Mouse (Mus musculus): ENCODE measurements at regions not wholly inside any gene's neighbourhood (a gene's known extent, or its start where the extent isn't known, plus 50 kb on each side); places are given as distances from the start of the nearest gene placed in this dataset.
A peak's percentile ranks its signal among the peaks of the same experiment; 100 is the strongest.

DNA sequence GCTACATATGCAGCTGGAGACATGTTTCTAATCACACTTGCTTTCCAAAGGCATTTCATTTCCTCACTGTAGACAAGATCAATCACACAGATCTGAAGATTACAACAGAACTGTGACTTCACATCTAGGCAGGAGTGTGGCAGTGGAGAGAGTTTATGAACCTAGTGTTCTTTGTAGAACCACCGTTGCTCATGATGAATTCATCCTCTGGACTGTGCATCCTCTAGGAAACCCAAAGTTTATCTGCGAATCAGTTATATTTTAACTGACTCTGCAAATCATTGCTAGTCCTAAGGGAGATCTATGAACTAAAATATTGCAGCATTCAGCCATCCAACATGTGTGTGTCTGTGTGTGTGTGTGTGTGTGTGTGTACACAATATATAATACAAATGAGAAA is 165.4 kb downstream of the Trib2 start:
- WGBS, result 91% methylated on average over 2 of the region's 2 CpGs
- Histone ChIP-seq H3K4me3 (no peak overlapping the region), H3K4me1 (no peaks in the 10 kb centered on the region), H3K27me3 (no peaks in the 10 kb centered on the region), H3K4me2 (replicated peaks) (no peak overlapping the region), H3K9me3 (no peaks in the 10 kb centered on the region), H3K9ac (replicated peaks) (no peak overlapping the region), H3K36me3 (no peaks in the 10 kb centered on the region), H3K27ac (replicated peaks) (no peak overlapping the region)
- ATAC-seq (ENCODE audit: low FRiP score, low read depth), result no peak

- WGBS, result 83% methylated on average over 4 of the region's 4 CpGs
- Histone ChIP-seq H3K4me2 (replicated peaks) (no peak overlapping the region), H3K36me3 (no peaks in the 10 kb centered on the region), H3K27ac (replicated peaks) (no peak overlapping the region), H3K9ac (replicated peaks) (no peak overlapping the region), H3K4me3 (no peak overlapping the region), H3K27me3 (no peaks in the 10 kb centered on the region), H3K4me1 (no peaks in the 10 kb centered on the region), H3K9me3 (no peaks in the 10 kb centered on the region)
- no peak for ATAC-seq (ENCODE audit: low FRiP score, low read depth)
Measured at GRCm38 (mm10) chr12:15649906-15650305, 166.8 kb downstream of the Trib2 start.

DNA sequence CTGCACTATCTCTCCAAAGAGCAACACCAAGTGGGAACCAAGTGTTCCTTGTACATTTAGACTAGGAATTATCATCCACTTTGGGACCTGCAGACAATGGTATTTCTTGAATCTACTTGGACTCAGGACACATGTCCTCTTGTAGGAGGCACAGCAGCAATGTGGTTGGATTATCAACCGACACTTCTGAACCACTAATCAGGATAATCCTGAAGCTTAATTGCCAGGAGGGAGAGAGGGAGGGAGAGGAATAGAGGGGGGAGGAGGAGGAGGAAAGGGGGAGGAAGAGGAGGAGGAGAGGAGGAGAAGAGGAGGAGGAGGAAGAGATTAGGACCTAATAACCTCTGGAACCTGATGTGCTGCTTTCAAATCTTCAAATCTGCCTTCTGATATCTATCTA is 167.5 kb downstream of the Trib2 start:
- peaks cover 2% of the 10 kb centered on the region; the same call in 1 of the 2 replicates for H3K4me1 ChIP-seq
- H3K27ac ChIP-seq (replicated peaks), result no peak overlapping the region
- no peaks in the 10 kb centered on the region for H3K36me3 ChIP-seq
- no peaks in the 10 kb centered on the region for H3K27me3 ChIP-seq
- no peak overlapping the region for H3K9ac ChIP-seq (replicated peaks)
- no peak for ATAC-seq (ENCODE audit: low FRiP score, low read depth)
- no peaks in the 10 kb centered on the region for H3K9me3 ChIP-seq
- WGBS, result 5% methylated on average over 1 of the region's 1 CpGs
- H3K4me2 ChIP-seq (replicated peaks), result no peak overlapping the region
- no peak overlapping the region for H3K4me3 ChIP-seq

- H3K27ac ChIP-seq (replicated peaks), result no peak overlapping the region
- 65% methylated on average over 9 of the region's 9 CpGs for WGBS
- peak; percentile 41; the same call in 1 of the 2 replicates for ATAC-seq (ENCODE audit: low FRiP score, low read depth)
Measured at GRCm38 (mm10) chr12:15644074-15644672, 172.5 kb downstream of the Trib2 start.

GRCm38 (mm10) chr12:15643669-15644068 is 173.1 kb downstream of the Trib2 start:
- no peak overlapping the region for H3K9ac ChIP-seq (replicated peaks)
- ATAC-seq (ENCODE audit: low FRiP score, low read depth), result no peak
- peaks cover 8% of the 10 kb centered on the region; the same call in 1 of the 2 replicates for H3K4me1 ChIP-seq
- no peaks in the 10 kb centered on the region for H3K9me3 ChIP-seq
- H3K27ac ChIP-seq (replicated peaks), result no peak overlapping the region
- no peaks in the 10 kb centered on the region for H3K27me3 ChIP-seq
- WGBS, result 68% methylated on average over 3 of the region's 3 CpGs
- H3K36me3 ChIP-seq, result no peaks in the 10 kb centered on the region
- no peak overlapping the region for H3K4me2 ChIP-seq (replicated peaks)
- no peak overlapping the region for H3K4me3 ChIP-seq

More at GRCm38 (mm10) chr12:15644074-15644672, 172.5 kb downstream of the Trib2 start:
- no peak overlapping the region for H3K4me2 ChIP-seq (replicated peaks)
- no peak overlapping the region for H3K4me3 ChIP-seq
- H3K36me3 ChIP-seq, result no peaks in the 10 kb centered on the region
- H3K9me3 ChIP-seq, result no peaks in the 10 kb centered on the region
- no peaks in the 10 kb centered on the region for H3K27me3 ChIP-seq
- H3K4me1 ChIP-seq, result peaks cover 8% of the 10 kb centered on the region; the same call in 1 of the 2 replicates
- no peak overlapping the region for H3K9ac ChIP-seq (replicated peaks)

- H3K9me3 ChIP-seq, result no peaks in the 10 kb centered on the region
- peaks cover 8% of the 10 kb centered on the region; the same call in 1 of the 2 replicates for H3K4me1 ChIP-seq
- no peak overlapping the region for H3K4me2 ChIP-seq (replicated peaks)
- no peaks in the 10 kb centered on the region for H3K27me3 ChIP-seq
- ATAC-seq (ENCODE audit: low FRiP score, low read depth), result no peak
- H3K9ac ChIP-seq (replicated peaks), result no peak overlapping the region
- no peaks in the 10 kb centered on the region for H3K36me3 ChIP-seq
- WGBS, result 69% methylated on average over 5 of the region's 5 CpGs
- no peak overlapping the region for H3K27ac ChIP-seq (replicated peaks)
- no peak overlapping the region for H3K4me3 ChIP-seq
Measured at GRCm38 (mm10) chr12:15640320-15640719, 176.4 kb downstream of the Trib2 start.

- 78% methylated on average over 3 of the region's 3 CpGs for WGBS
- no peaks in the 10 kb centered on the region for H3K9me3 ChIP-seq
- no peak overlapping the region for H3K4me3 ChIP-seq
- H3K4me2 ChIP-seq (replicated peaks), result no peak overlapping the region
- H3K4me1 ChIP-seq, result no peaks in the 10 kb centered on the region
- ATAC-seq (ENCODE audit: low FRiP score, low read depth), result no peak
- H3K36me3 ChIP-seq, result no peaks in the 10 kb centered on the region
- no peaks in the 10 kb centered on the region for H3K27me3 ChIP-seq
- no peak overlapping the region for H3K9ac ChIP-seq (replicated peaks)
- H3K27ac ChIP-seq (replicated peaks), result no peak overlapping the region
Measured at GRCm38 (mm10) chr12:15629971-15630370, 186.8 kb downstream of the Trib2 start.

- no peak overlapping the region for H3K9ac ChIP-seq (replicated peaks)
- H3K36me3 ChIP-seq, result no peaks in the 10 kb centered on the region
- 94% methylated on average over 2 of the region's 2 CpGs for WGBS
- no peak overlapping the region for H3K4me3 ChIP-seq
- H3K27ac ChIP-seq (replicated peaks), result no peak overlapping the region
- H3K27me3 ChIP-seq, result no peaks in the 10 kb centered on the region
- H3K4me1 ChIP-seq, result 0 out of 2 replicates have a peak, but pooled peaks cover 3% of the 10 kb centered on the region
- H3K4me2 ChIP-seq (replicated peaks), result no peak overlapping the region
- no peak for ATAC-seq (ENCODE audit: low FRiP score, low read depth)
- no peaks in the 10 kb centered on the region for H3K9me3 ChIP-seq
Measured at GRCm38 (mm10) chr12:15619521-15619920, 197.2 kb downstream of the Trib2 start.

DNA sequence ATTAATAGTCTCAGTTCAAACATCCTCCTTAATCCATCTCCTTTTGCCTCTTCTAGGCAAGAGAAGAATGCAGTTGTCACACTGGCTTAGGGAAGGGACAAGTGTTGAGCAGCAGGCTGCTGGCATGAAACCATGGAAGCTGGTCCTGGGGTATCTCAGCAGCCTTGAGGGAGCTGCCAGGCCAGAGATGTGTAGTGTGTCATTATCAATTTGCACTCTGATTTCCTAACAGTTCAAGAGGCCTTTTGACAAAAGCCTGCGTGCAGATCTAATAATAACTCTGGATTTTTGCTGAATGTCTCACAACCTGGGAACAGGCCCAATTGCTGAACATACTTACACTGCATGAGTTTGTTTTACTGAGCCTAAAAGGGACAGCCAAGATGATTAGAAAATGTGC is 199.4 kb downstream of the Trib2 start:
- Histone ChIP-seq H3K4me3 (no peak overlapping the region), H3K4me2 (replicated peaks) (no peak overlapping the region), H3K36me3 (no peaks in the 10 kb centered on the region), H3K27me3 (no peaks in the 10 kb centered on the region), H3K9ac (replicated peaks) (no peak overlapping the region), H3K4me1 (0 out of 2 replicates have a peak, but pooled peaks cover 3% of the 10 kb centered on the region), H3K9me3 (no peaks in the 10 kb centered on the region), H3K27ac (replicated peaks) (no peak overlapping the region)
- no peak for ATAC-seq (ENCODE audit: low FRiP score, low read depth)
- 51% methylated on average over 1 of the region's 1 CpGs for WGBS

- no peak overlapping the region for H3K27ac ChIP-seq (replicated peaks)
- no peaks in the 10 kb centered on the region for H3K9me3 ChIP-seq
- 84% methylated on average over 5 of the region's 5 CpGs for WGBS
- H3K4me2 ChIP-seq (replicated peaks), result no peak overlapping the region
- H3K36me3 ChIP-seq, result no peaks in the 10 kb centered on the region
- no peaks in the 10 kb centered on the region for H3K27me3 ChIP-seq
- H3K4me3 ChIP-seq, result no peak overlapping the region
- no peak for ATAC-seq (ENCODE audit: low FRiP score, low read depth)
- no peak overlapping the region for H3K9ac ChIP-seq (replicated peaks)
- no peaks in the 10 kb centered on the region for H3K4me1 ChIP-seq
Measured at GRCm38 (mm10) chr12:15611847-15612580, 204.7 kb downstream of the Trib2 start.

DNA sequence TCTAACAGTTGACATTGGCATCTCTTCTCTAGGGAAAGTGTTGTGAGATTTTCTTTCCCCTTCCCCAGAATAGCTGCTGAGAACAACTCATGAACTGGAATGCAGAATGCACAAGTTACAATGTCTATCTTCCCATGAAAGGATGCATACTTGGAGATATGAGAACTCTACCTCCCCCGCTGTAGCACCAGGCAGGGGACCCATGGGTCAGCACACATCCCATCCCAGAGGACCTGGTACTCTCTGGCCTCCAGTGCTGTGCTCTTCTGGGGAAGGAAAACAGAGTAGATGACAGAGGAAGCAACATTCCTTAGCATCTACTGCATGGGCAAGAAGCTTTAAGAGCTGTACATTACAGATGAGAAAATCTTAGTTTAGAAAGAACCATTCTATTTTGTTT is 209.6 kb downstream of the Trib2 start:
- Histone ChIP-seq H3K4me2 (replicated peaks) (no peak overlapping the region), H3K9ac (replicated peaks) (no peak overlapping the region), H3K9me3 (no peaks in the 10 kb centered on the region), H3K27ac (replicated peaks) (no peak overlapping the region), H3K36me3 (no peaks in the 10 kb centered on the region), H3K4me1 (peaks cover 13% of the 10 kb centered on the region), H3K27me3 (no peaks in the 10 kb centered on the region), H3K4me3 (no peak overlapping the region)
- WGBS, result 97% methylated on average over 1 of the region's 1 CpGs
- no peak for ATAC-seq (ENCODE audit: low FRiP score, low read depth)

- H3K27ac ChIP-seq (replicated peaks), result no peak overlapping the region
- no peaks in the 10 kb centered on the region for H3K27me3 ChIP-seq
- no peak overlapping the region for H3K9ac ChIP-seq (replicated peaks)
- no peak for ATAC-seq (ENCODE audit: low FRiP score, low read depth)
- no peaks in the 10 kb centered on the region for H3K9me3 ChIP-seq
- peaks cover 13% of the 10 kb centered on the region for H3K4me1 ChIP-seq
- 66% methylated on average over 4 of the region's 4 CpGs for WGBS
- no peak overlapping the region for H3K4me3 ChIP-seq
- H3K36me3 ChIP-seq, result no peaks in the 10 kb centered on the region
- no peak overlapping the region for H3K4me2 ChIP-seq (replicated peaks)
Measured at GRCm38 (mm10) chr12:15606095-15606494, 210.6 kb downstream of the Trib2 start.

Measured in midbrain, embryonic 12.5 days (tissue).